Mouse (Mus musculus): ENCODE results near the gene Phgr1.

Phgr1 gene

DNA sequence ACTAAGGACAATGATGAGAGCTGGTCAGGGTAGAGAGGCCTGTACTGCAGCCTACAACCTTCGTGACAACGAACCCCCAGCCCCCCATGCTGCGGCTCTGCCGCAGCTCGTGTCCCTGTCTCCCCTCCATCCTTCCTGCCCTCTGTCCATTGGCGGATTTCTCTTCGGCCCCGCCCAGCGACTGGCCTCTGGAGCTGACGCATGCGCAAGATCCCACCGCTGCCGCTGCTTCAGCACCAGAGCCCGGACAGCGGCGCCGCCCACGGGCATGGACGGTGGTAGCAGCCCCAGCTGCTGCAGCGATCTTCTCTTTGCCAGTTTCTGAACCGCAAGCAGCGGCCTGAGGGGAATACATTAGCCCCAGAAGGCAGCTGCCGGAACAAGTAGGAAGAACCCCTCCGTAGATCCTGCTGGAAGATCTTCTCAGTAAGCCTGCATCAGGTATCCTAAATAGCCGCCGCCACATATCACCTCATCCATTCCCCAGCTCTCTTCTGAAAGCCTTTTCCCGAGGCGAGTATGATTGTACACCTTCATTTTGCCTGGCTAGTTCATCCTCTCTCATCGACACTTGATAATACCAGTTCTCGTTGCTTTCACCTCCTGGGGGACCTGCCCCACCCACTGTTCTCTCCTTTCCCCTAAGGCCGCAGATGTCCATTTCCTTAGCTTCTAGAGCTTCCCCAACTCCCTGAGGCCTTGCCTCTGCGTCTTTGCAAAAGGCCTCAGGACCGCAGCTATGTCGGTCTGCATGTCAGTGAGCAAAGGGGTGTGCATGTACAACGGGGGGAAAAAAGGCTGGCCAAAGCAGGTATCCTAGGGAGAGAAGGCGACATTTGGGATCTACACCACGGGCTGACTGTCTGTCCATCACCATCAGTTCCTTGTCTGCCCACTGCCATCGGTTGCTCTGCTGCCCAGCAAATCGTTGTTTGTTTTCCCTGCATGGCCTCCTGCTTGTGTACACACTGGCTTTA, 7.2 kb downstream of the Phgr1 start, which contains the start of gene Disp2:
Disp2 (plus strand) TSS at position 216 of the 977 bp plus-strand sequence.
- DNase-seq, result peak; percentile 96

DNA sequence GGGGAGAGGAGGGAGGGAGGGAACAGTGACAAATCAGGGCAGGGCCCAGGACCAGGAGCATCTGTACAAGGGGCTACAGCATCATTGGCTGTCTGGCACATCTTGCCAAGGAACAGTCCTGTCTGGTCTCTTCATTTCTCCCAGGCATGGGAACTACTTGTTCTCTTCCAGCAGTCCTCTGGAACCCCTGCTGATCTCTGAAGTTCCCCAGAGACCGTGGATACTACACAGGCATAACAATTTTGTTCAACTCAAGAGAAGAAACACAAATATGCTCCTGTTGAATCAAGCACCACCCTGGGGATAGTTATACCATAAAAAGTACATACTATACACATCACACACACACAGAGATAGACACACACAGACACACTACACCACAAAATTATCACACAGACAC, 8.5 kb downstream of the Phgr1 start:
- DNase-seq, result peak; percentile 42

DNA sequence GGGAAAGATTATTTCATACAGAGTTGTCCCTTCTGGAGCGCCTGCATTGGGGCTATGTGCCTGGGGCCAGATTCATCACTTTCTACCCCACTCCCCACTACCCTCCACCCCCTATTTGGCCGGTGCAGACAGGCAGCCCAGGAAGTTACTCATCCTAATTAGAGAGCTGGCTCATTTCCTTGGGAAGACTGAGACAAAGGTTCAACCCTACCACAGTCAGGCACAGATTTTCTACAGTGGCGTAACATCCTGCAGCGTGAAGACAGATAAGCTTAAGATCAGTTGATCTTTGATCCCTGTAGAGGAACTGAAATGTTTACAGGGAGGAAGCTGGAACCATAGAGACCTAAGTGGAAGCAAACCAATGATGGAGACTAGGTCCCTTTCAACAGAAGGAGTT, 9.7 kb downstream of the Phgr1 start:
- DNase-seq, result no peak

DNA sequence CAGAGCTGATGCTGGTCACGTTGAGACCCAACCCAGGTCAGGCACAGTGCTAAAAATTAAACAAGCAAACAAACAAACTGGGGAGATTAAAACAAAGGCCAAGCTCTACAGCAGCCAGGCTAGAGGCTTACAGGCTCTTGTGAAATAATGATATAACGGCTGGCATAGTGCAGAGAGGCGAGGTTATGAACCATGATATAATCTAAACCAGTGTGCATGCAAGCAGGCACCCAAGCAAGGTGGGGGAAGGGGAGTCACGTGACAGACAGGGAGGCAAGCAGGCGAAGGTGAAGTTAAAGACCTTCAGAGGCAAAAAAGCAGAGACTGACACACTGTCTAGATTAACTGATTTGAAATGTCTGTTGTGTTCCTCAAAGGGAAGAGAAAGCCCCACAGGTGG, 10.5 kb downstream of the Phgr1 start:
- DNase-seq, result no peak

DNA sequence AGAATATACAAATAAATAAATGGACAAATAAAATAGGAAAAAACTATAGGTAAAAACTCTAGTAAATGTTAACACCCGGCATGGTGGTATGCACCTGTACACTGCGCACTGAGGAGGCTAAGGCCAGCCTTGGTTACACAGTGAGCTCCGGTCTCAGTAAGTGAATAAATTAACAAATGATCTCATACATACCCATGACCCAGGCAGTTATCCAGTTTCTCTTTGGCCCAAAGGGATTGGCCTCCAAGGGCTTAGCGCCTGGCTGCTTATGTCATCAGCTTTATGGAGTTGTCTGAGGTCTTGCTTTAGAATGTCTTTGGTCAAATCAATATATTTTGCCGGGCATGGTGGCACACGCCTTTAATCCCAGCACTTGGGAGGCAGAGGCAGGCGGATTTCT, 11.1 kb downstream of the Phgr1 start:
- no peak for DNase-seq

DNA sequence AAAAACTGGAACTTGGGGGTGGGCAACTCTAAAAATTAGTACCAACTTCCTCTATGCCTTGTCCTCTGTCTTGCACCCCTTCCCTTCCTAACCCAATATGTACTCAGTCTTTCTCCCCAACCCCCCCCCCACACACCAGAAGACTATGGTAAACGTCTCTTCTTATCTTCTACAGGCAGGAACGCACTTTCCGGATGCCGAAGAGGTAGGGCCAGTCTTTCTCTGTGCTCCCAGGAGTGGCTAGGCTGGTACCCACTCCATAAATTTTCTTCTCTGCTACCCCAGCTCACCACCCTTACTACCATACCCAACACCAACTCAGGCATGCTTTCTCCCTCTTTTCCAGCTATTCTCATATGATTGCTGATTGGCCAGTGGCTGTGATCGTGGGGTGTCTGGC, 14.0 kb downstream of the Phgr1 start:
- no peak for DNase-seq

DNA sequence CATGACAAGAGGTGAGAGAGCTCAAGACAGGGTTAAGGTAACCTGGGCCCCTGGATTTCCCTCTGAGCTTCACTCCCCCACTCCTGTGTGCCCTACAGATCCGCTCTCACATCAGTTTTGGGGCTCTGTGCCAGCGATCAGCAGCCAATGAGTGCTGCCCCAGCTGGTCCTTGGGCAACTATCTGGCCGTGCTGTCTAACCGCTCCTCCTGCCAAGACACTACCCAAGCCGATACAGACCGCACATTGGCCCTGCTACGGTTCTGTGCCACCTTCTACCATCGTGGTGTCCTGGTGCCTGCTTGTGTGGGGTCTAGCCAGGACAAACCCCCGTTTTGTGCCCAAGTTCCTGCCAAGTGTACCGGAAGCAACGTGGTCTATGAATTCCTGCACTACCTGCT, 16.9 kb downstream of the Phgr1 start:
- peak; percentile 91 for DNase-seq

DNA sequence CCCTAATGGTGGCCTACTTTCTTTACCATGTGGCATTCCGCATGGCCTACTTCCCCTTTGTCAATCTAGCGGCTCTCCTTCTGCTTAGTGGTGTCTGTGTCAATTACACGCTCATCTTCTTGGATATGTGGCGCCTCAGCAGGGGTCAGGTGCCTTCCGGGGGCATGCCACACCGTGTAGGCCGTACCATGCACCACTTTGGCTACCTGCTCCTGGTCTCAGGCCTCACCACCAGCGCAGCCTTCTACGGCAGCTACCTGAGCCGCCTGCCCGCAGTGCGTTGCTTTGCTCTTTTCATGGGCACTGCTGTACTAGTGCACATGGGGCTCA, 17.6 kb downstream of the Phgr1 start:
- DNase-seq, result no peak

DNA sequence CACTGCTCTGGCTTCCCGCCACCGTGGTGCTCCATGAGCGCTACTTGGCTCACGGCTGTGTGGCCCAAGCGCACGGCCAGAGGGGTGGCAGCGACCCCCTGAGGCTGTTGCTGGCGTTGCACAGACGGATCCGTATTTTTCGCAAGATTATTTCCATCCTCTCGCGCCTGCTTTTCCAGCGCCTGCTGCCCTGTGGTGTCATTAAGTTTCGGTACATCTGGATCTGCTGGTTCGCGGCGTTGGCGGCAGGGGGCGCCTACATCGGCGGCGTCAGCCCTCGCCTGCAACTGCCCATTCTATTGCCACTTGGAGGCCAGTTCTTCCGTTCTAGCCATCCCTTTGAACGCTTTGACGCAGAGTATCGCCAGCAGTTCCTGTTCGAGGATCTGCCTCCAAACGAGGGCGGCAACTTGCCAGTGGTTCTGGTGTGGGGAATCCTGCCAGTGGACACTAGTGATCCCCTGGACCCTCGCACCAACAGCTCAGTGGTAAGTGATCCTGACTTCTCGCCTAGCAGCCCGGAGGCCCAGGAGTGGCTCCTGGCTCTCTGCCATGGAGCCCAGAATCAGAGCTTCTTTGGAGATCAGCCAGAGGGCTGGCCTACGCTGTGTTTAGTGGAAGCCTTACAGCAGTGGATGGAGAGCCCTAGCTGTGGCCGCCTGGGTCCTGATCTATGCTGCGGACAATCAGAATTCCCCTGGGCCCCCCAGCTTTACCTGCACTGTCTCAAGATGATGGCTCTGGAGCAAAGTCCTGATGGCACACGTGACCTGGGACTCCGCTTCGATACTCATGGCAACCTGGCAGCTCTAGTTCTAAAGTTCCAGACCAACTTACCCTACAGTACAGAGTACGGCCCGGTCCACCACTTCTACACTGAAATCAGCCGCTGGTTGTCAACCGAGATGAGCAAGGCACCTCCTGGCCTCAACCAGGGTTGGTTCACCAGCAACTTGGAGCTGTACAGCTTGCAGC, 18.3 kb downstream of the Phgr1 start:
- DNase-seq, result peak; percentile 91

DNA sequence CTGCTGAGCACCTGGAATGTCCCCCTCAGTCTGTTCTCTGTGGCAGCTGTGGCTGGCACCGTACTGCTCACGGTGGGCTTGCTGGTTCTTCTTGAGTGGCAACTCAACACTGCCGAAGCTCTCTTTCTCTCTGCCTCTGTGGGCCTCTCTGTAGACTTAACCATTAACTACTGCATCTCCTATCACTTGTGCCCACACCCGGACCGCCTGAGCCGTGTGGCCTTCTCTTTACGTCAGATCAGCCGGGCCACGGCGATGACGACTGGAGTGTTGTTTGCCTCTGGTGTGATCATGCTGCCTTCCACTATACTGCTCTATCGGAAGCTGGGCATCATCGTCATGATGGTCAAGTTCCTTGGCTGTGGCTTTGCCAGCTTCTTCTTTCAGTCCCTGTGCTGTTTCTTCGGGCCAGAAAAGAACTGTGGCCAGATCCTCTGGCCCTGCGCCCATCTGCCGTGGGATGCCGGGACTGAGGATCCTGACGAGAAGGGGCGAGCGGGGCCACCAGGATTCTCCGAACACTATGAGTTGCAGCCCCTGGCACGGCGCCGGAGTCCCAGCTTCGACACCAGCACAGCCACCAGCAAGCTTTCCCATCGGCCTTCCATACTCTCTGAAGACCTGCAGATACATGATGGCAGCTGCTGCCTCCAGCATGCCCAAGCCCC, 19.2 kb downstream of the Phgr1 start:
- peak; percentile 64 for DNase-seq

DNA sequence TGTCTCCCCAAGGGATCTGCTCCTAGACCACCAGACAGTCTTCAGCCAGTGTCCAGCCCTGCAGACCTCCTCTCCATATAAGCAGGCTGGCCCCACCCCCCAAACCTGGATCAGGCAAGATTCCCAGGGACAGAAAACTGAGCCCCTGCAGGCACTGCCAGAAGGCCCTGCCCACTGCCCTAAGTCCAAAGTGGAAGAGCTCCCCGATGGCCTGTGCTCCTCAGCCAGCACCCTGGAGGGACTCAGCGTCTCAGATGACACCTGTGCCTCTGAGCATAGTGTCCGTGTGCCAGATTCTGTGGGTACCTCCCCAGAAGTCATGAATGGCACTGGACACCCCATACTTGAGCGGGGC, 19.7 kb downstream of the Phgr1 start:
- DNase-seq, result peak; percentile 59

DNA sequence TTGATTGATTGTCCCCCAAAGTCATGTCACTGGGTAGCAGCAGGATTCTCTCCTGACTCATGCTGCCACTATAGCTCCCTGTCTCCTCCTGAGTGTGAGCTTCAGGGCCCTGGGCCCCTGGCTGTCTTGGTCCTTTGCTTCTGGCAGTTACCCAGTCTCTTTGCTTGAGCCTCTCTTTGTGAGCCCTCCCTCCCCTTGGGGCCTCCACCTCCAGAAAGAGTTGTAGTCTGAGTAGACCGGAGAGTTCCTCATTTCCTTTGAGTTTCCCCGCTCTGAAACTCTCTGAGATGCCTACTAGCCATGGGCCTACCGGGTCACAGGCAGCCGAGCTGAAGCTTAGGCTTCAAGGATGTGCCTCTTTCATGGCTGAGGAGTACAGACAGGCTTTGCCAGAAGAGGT, 21.1 kb downstream of the Phgr1 start:
- DNase-seq, result no peak

DNA sequence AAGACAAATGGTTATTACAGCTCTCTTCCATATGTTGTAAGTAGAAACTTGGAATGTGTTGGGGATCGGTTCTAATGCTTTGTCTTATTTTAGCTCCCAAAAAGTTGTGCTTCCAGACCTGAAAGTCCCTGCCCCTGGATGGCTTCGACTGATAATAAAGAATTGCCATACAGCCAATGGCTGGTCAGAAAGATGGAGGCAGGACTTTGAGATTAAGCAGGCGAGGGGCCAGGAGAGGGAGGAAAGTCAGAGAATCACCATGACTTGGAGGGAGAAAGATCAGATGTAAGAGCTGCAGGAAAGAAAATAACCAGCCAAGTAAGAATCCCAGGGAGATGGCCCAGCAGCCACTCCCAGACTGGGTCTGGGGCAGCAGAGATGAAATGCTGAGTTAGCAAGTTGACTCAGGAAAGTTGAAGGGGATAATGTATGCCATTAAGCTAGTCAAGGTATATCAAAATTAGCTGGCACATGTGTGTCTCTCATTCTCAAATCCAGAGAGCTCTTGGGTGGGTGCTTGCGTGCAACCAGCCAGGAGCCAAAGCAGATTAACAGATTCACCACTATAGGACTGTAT, 30.1 kb downstream of the Phgr1 start:
- no peak for DNase-seq

DNA sequence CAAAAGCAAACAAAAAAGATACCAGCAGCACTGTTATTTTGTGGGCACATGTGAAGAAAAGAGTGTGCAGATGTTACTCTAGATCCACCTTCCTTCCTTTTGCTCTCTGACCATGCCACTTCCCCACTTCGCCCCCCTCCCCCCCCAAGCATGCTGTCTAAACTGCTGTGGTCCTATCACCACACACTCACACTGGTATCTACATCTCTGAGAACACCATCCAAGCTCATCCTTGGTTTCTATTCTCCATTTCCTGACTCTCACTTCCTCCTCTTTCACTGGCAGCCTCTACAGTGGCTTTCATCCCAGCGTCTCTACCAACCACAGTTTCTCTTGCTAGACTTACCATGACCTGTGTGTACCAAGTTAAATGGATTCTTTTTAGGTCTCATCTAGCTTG, 31.9 kb downstream of the Phgr1 start:
- DNase-seq, result no peak

DNA sequence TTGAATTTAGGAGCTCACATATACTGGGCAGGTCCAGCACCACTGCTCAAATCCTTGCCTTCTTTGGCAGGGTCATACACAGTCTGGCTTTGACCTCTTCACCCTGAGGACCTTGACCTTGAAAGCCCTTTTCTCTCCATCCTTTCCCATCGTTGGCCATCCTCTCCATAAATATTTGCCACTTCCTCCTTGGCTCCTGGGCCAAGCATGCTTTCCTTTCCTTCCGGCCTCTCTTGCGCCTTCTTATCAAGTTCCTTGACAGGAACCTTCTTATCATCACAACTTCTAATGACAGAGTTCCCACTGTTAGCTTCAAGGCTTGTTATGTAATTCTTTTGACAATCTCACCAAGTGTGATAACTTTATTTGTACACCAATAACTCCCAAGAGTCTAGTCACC, 32.6 kb downstream of the Phgr1 start:
- no peak for DNase-seq

DNA sequence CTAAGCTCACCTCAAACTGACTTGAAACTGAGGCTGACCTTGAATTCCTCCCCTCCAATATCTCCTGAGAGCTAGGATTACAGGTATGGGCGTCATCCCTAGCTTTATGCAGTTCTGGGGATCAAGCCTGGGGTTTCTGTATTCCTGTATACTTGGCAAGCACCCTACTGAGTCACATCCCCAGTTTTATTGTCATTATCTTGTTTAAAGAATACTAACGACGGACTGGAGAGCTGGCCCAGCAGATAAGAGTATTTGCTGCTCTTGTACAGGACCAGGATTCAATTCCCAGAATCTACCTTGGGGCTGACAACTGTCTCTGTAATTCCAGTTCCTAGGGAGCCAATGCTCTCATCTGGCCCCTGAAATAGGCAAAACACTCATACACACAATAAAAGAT, 33.2 kb downstream of the Phgr1 start:
- no peak for DNase-seq

DNA sequence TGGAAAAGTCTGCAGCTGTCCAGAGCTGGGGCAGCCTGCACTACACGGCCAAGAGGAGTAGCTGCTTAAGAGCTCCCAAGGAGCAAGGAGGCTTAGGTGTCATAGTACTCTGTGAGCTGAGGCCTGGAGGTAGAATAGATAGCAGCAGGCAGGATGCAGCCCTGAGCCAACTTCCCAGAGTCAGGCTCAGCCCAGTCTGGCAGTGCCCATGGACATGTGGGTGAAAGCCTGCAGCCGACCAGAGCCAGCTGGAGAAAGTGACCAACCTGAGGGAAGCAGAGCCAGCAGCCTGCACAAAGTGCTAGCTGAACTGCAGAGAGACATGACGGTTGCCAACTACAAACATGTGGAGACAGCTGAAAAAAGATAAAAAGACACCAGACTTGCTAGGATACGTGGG, 34.3 kb downstream of the Phgr1 start:
- peak; percentile 77 for DNase-seq

DNA sequence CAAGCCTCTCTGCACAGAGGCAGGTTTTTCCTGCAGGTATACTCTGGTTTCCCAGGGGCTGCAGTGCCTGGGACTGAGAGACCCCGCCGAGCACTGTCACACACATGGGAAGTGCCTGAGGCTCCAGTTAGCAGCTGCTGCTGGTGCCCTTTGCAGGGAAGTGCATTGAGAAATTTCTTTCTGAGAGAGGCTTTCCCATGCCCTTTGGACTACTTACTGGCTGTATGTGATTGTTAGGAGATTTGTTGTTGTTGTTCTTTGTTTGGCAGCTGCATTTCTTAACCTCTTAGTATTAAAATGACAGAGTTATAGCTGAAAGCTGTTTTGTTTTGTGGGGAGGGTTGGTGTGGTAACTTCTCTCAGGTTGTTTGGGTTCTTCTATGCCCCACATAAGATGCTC, 38.3 kb downstream of the Phgr1 start:
- DNase-seq, result no peak

DNA sequence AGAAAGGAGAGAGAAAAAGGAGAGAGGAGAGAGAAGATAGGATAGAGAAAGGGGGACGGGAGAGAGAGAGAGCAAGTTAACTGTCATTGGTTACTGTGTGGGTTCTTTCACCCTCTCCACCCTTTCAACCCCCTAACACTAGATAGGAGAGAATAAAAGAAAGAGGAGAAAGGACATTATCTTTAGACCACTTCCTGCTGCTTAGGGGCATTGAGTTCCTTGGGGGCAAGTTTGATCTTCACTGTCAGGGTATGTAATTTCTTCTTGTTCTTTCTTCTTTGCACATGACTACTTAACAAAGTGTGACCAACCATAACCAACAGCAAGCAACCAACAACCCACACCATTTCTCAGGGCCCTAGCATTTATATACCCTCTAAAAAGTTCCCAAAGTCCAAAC, 40.2 kb downstream of the Phgr1 start:
- DNase-seq, result no peak

DNA sequence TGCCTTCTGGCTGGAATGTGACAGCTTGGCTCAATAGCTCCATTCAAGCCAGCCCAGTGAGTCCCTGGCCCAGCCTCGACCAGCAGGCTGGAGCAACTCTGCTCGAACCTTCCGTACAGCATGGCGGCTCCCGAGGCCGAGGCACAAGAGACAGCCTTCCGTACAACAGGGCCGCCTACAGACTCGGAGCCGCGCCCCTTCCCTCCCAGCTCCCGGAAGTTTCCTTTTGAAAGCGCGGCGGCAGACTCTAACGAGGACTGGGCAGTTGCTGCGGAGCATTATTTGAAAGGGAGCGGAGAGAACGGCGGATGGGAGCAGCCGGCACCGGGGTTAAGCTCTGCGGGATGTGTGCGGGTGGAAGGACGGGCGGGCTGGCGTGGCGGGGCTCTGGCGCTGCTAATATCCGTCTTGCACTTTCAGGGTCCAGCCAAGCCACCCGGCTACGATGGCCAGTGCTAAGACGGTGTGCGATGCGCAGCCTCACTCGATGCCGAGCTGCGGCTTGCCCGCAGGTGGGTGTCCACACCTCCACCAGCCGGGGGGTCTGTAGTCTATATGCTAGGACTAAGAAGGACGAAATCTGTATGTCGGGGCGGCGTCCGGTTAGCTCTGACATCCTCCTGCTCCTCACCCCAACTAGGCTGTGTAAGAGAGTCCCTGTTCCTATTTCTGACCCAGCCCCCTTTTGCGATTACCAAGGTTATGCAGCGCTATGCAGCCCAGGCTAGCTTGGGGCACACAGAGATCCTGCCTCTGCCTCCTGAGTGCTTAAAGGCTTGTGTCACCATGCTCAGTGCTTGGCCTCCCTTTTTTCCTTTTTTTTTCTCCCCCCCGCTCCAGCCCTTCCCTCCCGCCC, 41.6 kb downstream of the Phgr1 start, which contains the start of gene Knstrn:
Knstrn (plus strand) TSS at position 23 of the 856 bp plus-strand sequence.
- DNase-seq, result peak; percentile 89

DNA sequence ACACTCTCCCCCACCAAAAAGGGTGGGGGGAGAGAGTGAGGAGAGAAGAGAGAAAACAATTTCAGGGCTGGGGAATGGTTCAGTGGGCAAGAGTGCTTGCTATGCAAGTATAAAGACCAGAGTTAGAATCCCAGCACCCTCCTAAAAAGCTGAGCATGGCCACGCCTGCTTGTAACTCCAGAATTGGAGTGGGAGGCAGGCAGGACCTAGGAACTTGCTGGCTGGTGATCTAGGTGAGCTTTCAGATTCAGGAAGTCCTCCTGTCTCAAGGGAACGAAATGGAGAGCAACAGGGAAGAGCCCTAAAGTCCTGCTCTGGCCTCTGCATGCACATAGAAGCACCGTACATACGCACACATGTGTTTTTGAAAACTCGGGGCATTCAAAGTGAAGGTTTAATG, 50.2 kb downstream of the Phgr1 start:
- no peak for DNase-seq

DNA sequence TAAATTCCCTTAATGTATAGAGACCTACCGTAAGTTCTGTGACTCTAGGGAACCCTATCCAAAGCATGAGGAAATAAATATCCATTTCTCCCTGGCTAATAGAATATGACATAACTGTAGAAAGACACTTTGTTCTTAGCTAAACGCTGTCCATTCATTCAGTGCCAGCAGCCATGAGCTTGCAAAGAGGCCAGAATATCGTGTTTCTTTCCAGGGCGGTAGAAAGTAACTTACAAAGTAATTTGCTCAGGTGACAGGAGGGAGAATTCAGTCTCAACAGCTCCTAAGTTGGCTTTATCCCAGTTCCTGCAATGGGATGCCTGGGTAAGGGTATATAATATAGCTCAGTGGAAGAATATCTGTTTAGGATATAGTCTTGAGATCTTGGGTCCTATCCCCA, 51.8 kb downstream of the Phgr1 start:
- no peak for DNase-seq
